Mouse (Mus musculus): ENCODE measurements around the gene Gemin2. TPM values are rescaled to one million over a fixed set of nuclear protein-coding genes. Genes with fewer than 3 reads are reported as not detected.

Gene Gemin2
- polyA plus RNA-seq, 1 experiment: 12.8 TPM

GRCm38 (mm10) chr12:59021306-59021705 lies 8.1 kb downstream of the Gemin2 start:
- H3K79me3 ChIP-seq (ENCODE audit: low read depth): no peaks in the 10 kb centered on the region
- no peaks in the 10 kb centered on the region for H3K79me2 ChIP-seq (ENCODE audit: control insufficient read depth, insufficient read depth)
- no peaks in the 10 kb centered on the region for H3K27me3 ChIP-seq (ENCODE audit: control insufficient read depth, insufficient read depth, insufficient read length)
- H3K36me3 ChIP-seq (ENCODE audit: control insufficient read depth, insufficient read depth): peaks cover 85% of the 10 kb centered on the region
- TF ChIP-seq MYOG (IDR thresholded peaks at IDR 0.05; ENCODE audit: control insufficient read depth, extremely low read depth, insufficient read length) (no peak), CEBPB (IDR thresholded peaks at IDR 0.05; ENCODE audit: low read depth) (no peak), MAX (IDR thresholded peaks at IDR 0.05) (no peak), USF1 (IDR thresholded peaks at IDR 0.05; ENCODE audit: low read depth) (no peak), CTCF (IDR thresholded peaks at IDR 0.05; ENCODE audit: control insufficient read depth, insufficient read depth, insufficient read length) (no peak), FOSL1 (IDR thresholded peaks at IDR 0.05; ENCODE audit: insufficient read depth, low read length, poor library complexity, severe bottlenecking) (no peak), MYOD1 (IDR thresholded peaks at IDR 0.05; ENCODE audit: control insufficient read depth, insufficient read length, low read depth) (no peak)
- H3K4me3 ChIP-seq (ENCODE audit: insufficient read depth, poor library complexity, severe bottlenecking): no peak overlapping the region
- H3ac ChIP-seq (ENCODE audit: control insufficient read depth, insufficient read length, low read depth): no peak overlapping the region

GRCm38 (mm10) chr12:59032101-59032500 lies 18.9 kb downstream of the Gemin2 start:
- Histone ChIP-seq H3K36me3 (ENCODE audit: control insufficient read depth, insufficient read depth) (peaks cover 22% of the 10 kb centered on the region), H3K4me3 (ENCODE audit: insufficient read depth, poor library complexity, severe bottlenecking) (no peak overlapping the region), H3ac (ENCODE audit: control insufficient read depth, insufficient read length, low read depth) (no peak overlapping the region), H3K79me2 (ENCODE audit: control insufficient read depth, insufficient read depth) (no peaks in the 10 kb centered on the region), H3K79me3 (ENCODE audit: low read depth) (no peaks in the 10 kb centered on the region), H3K27me3 (ENCODE audit: control insufficient read depth, insufficient read depth, insufficient read length) (no peaks in the 10 kb centered on the region)
- TF ChIP-seq MYOG (IDR thresholded peaks at IDR 0.05; ENCODE audit: control insufficient read depth, extremely low read depth, insufficient read length) (no peak), MAX (IDR thresholded peaks at IDR 0.05) (no peak), MYOD1 (IDR thresholded peaks at IDR 0.05; ENCODE audit: control insufficient read depth, insufficient read length, low read depth) (no peak), CTCF (IDR thresholded peaks at IDR 0.05; ENCODE audit: control insufficient read depth, insufficient read depth, insufficient read length) (no peak), FOSL1 (IDR thresholded peaks at IDR 0.05; ENCODE audit: insufficient read depth, low read length, poor library complexity, severe bottlenecking) (no peak), CEBPB (IDR thresholded peaks at IDR 0.05; ENCODE audit: low read depth) (no peak), USF1 (IDR thresholded peaks at IDR 0.05; ENCODE audit: low read depth) (no peak)

GRCm38 (mm10) chr12:59039162-59039970 lies 26.2 kb downstream of the Gemin2 start:
- Histone ChIP-seq H3K4me3 (ENCODE audit: insufficient read depth, poor library complexity, severe bottlenecking) (no peak overlapping the region), H3K79me2 (ENCODE audit: control insufficient read depth, insufficient read depth) (no peaks in the 10 kb centered on the region), H3K27me3 (ENCODE audit: control insufficient read depth, insufficient read depth, insufficient read length) (no peaks in the 10 kb centered on the region), H3K79me3 (ENCODE audit: low read depth) (no peaks in the 10 kb centered on the region), H3ac (ENCODE audit: control insufficient read depth, insufficient read length, low read depth) (no peak overlapping the region), H3K36me3 (ENCODE audit: control insufficient read depth, insufficient read depth) (peaks cover 26% of the 10 kb centered on the region)
- TF ChIP-seq MAX (IDR thresholded peaks at IDR 0.05) (no peak), USF1 (IDR thresholded peaks at IDR 0.05; ENCODE audit: low read depth) (no peak), MYOG (IDR thresholded peaks at IDR 0.05; ENCODE audit: control insufficient read depth, extremely low read depth, insufficient read length) (no peak), FOSL1 (IDR thresholded peaks at IDR 0.05; ENCODE audit: insufficient read depth, low read length, poor library complexity, severe bottlenecking) (no peak), CTCF (IDR thresholded peaks at IDR 0.05; ENCODE audit: control insufficient read depth, insufficient read depth, insufficient read length) (no peak), CEBPB (IDR thresholded peaks at IDR 0.05; ENCODE audit: low read depth) (no peak), MYOD1 (IDR thresholded peaks at IDR 0.05; ENCODE audit: control insufficient read depth, insufficient read length, low read depth) (no peak)

- no peaks in the 10 kb centered on the region for H3K27me3 ChIP-seq (ENCODE audit: control insufficient read depth, insufficient read depth, insufficient read length)
- H3K36me3 ChIP-seq (ENCODE audit: control insufficient read depth, insufficient read depth): peaks cover 26% of the 10 kb centered on the region
- TF ChIP-seq CEBPB (IDR thresholded peaks at IDR 0.05; ENCODE audit: low read depth): peak; percentile 52
- no peak for TF ChIP-seq USF1 (IDR thresholded peaks at IDR 0.05; ENCODE audit: low read depth)
- TF ChIP-seq MYOG (IDR thresholded peaks at IDR 0.05; ENCODE audit: control insufficient read depth, extremely low read depth, insufficient read length): no peak
- TF ChIP-seq MAX (IDR thresholded peaks at IDR 0.05): peak; percentile 18
- H3K79me3 ChIP-seq (ENCODE audit: low read depth): no peaks in the 10 kb centered on the region
- H3K4me3 ChIP-seq (ENCODE audit: insufficient read depth, poor library complexity, severe bottlenecking): no peak overlapping the region
- peak overlapping the region; percentile 71 for H3ac ChIP-seq (ENCODE audit: control insufficient read depth, insufficient read length, low read depth)
- H3K79me2 ChIP-seq (ENCODE audit: control insufficient read depth, insufficient read depth): no peaks in the 10 kb centered on the region
Measured at GRCm38 (mm10) chr12:59039971-59040844, 27.0 kb downstream of the Gemin2 start.

GRCm38 (mm10) chr12:59040851-59041250 lies 27.7 kb downstream of the Gemin2 start:
- Histone ChIP-seq H3K4me3 (ENCODE audit: insufficient read depth, poor library complexity, severe bottlenecking) (no peak overlapping the region), H3ac (ENCODE audit: control insufficient read depth, insufficient read length, low read depth) (no peak overlapping the region), H3K79me2 (ENCODE audit: control insufficient read depth, insufficient read depth) (no peaks in the 10 kb centered on the region), H3K36me3 (ENCODE audit: control insufficient read depth, insufficient read depth) (peaks cover 31% of the 10 kb centered on the region), H3K27me3 (ENCODE audit: control insufficient read depth, insufficient read depth, insufficient read length) (no peaks in the 10 kb centered on the region), H3K79me3 (ENCODE audit: low read depth) (no peaks in the 10 kb centered on the region)
- TF ChIP-seq MAX (IDR thresholded peaks at IDR 0.05) (peak; percentile 14), CTCF (IDR thresholded peaks at IDR 0.05; ENCODE audit: control insufficient read depth, insufficient read depth, insufficient read length) (no peak)

Data from C2C12 (cell line).